Mouse (Mus musculus) brain, embryonic 14.5 days (tissue): ENCODE measurements around the gene Hist1h3g.

Experiments
- CTCF ChIP-seq: fragments of 200-500 bp; IDR thresholded peaks from 2 replicates; pipeline ENCODE4 v1.5.1; 2012; ENCODE audit warnings: inconsistent platforms, mild to moderate bottlenecking, moderate library complexity, borderline replicate concordance; ENCODE audit not compliant: insufficient read depth, insufficient read length; ENCODE audit errors: extremely low read depth
- POLR2A ChIP-seq: fragments of 200-500 bp; IDR thresholded peaks from 2 replicates; pipeline ENCODE4 v1.6.1; 2012; ENCODE audit warnings: mild to moderate bottlenecking, inconsistent platforms, borderline replicate concordance; ENCODE audit not compliant: poor library complexity, insufficient read depth, insufficient read length, severe bottlenecking; ENCODE audit errors: extremely low read depth

GRCm38 (mm10) chr13:23506351-23506750 lies 28.9 kb upstream of the Hist1h3g start:
- no peak for TF ChIP-seq CTCF
- no peak for TF ChIP-seq POLR2A
